Mouse (Mus musculus) megakaryocyte, adult 5-6 weeks (primary cell): ENCODE measurements around the gene Cd5. TPM values are rescaled to one million over a fixed set of nuclear protein-coding genes. Genes with fewer than 3 reads are reported as not detected.

Experiments used
- ATAC-seq: 2 replicates; pipeline ENCODE4 v1.8.0; 2016; ENCODE audit warnings: mild to moderate bottlenecking, inconsistent platforms; ENCODE audit not compliant: poor library complexity, severe bottlenecking
- total RNA-seq, 2 experiments: library from RNA; stranded (forward) in 1 of 2; stranded (reverse) in 1 of 2; fragments of 153-499, 151-499 nt in 1 of 2; fragments of 221-1000, 200-1000 nt in 1 of 2; gene quantifications; 2 replicates each; pipeline versions ENCODE4 v1.2.3 to v1.2.4; 2015 to 2017

The Cd5 gene
- total RNA-seq, 2 experiments from 2014 or later: 0.59 to 0.78 TPM

GRCm38 (mm10) chr19:10731975-10732374 is 6.8 kb downstream of the Cd5 start:
- ATAC-seq: no peak

- ATAC-seq: no peak
Observed at GRCm38 (mm10) chr19:10730469-10730868, 8.3 kb downstream of the Cd5 start.

GRCm38 (mm10) chr19:10729889-10730288 is 8.9 kb downstream of the Cd5 start:
- no peak for ATAC-seq

GRCm38 (mm10) chr19:10724629-10725363 is 14.0 kb downstream of the Cd5 start:
- no peak for ATAC-seq

GRCm38 (mm10) chr19:10723649-10724048 is 15.2 kb downstream of the Cd5 start:
- ATAC-seq: no peak

GRCm38 (mm10) chr19:10723084-10723483 is 15.7 kb downstream of the Cd5 start:
- ATAC-seq: no peak

GRCm38 (mm10) chr19:10721064-10721463 is 17.7 kb downstream of the Cd5 start:
- ATAC-seq: no peak

GRCm38 (mm10) chr19:10720524-10720923 is 18.3 kb downstream of the Cd5 start:
- ATAC-seq: no peak

- no peak for ATAC-seq
Observed at GRCm38 (mm10) chr19:10719751-10720150, 19.1 kb downstream of the Cd5 start.

GRCm38 (mm10) chr19:10718251-10718775 is 20.5 kb downstream of the Cd5 start:
- no peak for ATAC-seq

GRCm38 (mm10) chr19:10715476-10715875 is 23.3 kb downstream of the Cd5 start:
- ATAC-seq: no peak

- ATAC-seq: peak; percentile 60; the same call in 1 of the 2 replicates
Observed at GRCm38 (mm10) chr19:10714682-10715475, 23.9 kb downstream of the Cd5 start.

GRCm38 (mm10) chr19:10714168-10714567 is 24.6 kb downstream of the Cd5 start:
- ATAC-seq: no peak

GRCm38 (mm10) chr19:10713551-10713950 is 25.3 kb downstream of the Cd5 start:
- ATAC-seq: no peak

- no peak for ATAC-seq
Observed at GRCm38 (mm10) chr19:10712646-10713045, 26.2 kb downstream of the Cd5 start.

GRCm38 (mm10) chr19:10712194-10712593 is 26.6 kb downstream of the Cd5 start:
- ATAC-seq: no peak

GRCm38 (mm10) chr19:10710751-10711150 is 28.1 kb downstream of the Cd5 start:
- ATAC-seq: no peak

- peak; percentile 74 for ATAC-seq
Observed at GRCm38 (mm10) chr19:10710088-10710511, 28.7 kb downstream of the Cd5 start.

GRCm38 (mm10) chr19:10709360-10710087 is 29.3 kb downstream of the Cd5 start:
- peak; percentile 89 for ATAC-seq

GRCm38 (mm10) chr19:10708900-10709299 is 29.9 kb downstream of the Cd5 start:
- no peak for ATAC-seq

GRCm38 (mm10) chr19:10707881-10708280 is 30.9 kb downstream of the Cd5 start:
- ATAC-seq: no peak
